Mouse (Mus musculus) embryonic facial prominence, embryonic 11.5 days (tissue): ENCODE data around the gene Igf2bp2. TPM values are rescaled to one million over a fixed set of nuclear protein-coding genes. Genes with fewer than 3 reads are reported as not detected.

Source experiments
- ATAC-seq: fragments of 200-750 bp; cut with Nextera tagmentation; replicated peaks from 2 replicates; pipeline ENCODE4 v1.8.0; 2017; ENCODE audit warnings: low read depth; ENCODE audit not compliant: insufficient number of reproducible peaks, low FRiP score, low TSS enrichment
- DNase-seq: peaks from one replicate; pipeline ENCODE4 v3.0.0-alpha.2; 2015; ENCODE audit warnings: low spot score
- H3K27ac ChIP-seq: fragments of 300-500 bp; sonication (generic); replicated peaks from 2 replicates; pipeline ENCODE4 v1.5.1; 2014; ENCODE audit warnings: mild to moderate bottlenecking, low read depth, low read length, control low read depth
- H3K27me3 ChIP-seq: fragments of 300-500 bp; sonication (generic); 2 replicates; pipeline ENCODE4 v1.6.1; 2014; ENCODE audit warnings: mild to moderate bottlenecking, low read length, moderate library complexity, mixed read lengths; ENCODE audit not compliant: control insufficient read depth, insufficient read depth
- H3K36me3 ChIP-seq: fragments of 300-500 bp; sonication (generic); replicated peaks from 2 replicates; pipeline ENCODE4 v1.6.1; 2014; ENCODE audit warnings: low read depth, mild to moderate bottlenecking, low read length, moderate library complexity, mixed read lengths; ENCODE audit not compliant: control insufficient read depth, insufficient read depth
- H3K4me1 ChIP-seq: fragments of 300-500 bp; sonication (generic); 2 replicates; pipeline ENCODE4 v1.6.1; 2014; ENCODE audit warnings: low read length, mixed read lengths; ENCODE audit not compliant: control insufficient read depth, insufficient read depth
- H3K4me2 ChIP-seq: fragments of 300-500 bp; sonication (generic); 2 replicates; pipeline ENCODE4 v1.6.1; 2014; ENCODE audit warnings: low read depth, mild to moderate bottlenecking, control low read depth, low read length, moderate library complexity
- H3K4me3 ChIP-seq: fragments of 300-500 bp; sonication (generic); 2 replicates; pipeline ENCODE4 v1.5.1; 2014; ENCODE audit warnings: low read depth, low read length, control low read depth
- H3K9ac ChIP-seq: fragments of 300-500 bp; sonication (generic); replicated peaks from 2 replicates; pipeline ENCODE4 v1.6.1; 2014; ENCODE audit warnings: mild to moderate bottlenecking, control low read depth, low read length
- H3K9me3 ChIP-seq: fragments of 300-500 bp; sonication (generic); replicated peaks from 2 replicates; pipeline ENCODE4 v1.6.1; 2016; ENCODE audit warnings: mild to moderate bottlenecking, low read length, inconsistent platforms, mixed read lengths; ENCODE audit not compliant: control insufficient read depth
- WGBS: fragments of 180-500 bp; shearing (Covaris S2); extraction: QIAGEN DNeasy Blood & Tissue Kit; methylation state at CpG from one replicate; pipeline ENCODE4 v1.1.7; 2014; 5-methylcytosine and 5-hydroxymethylcytosine counted together
- polyA plus RNA-seq: library from polyadenylated mRNA; unstranded; fragments of >200 nt; fragmentation: Nextera tagmentation; extraction: Ambion mirVana; gene quantifications from 2 replicates; pipeline ENCODE4 v1.2.1, GENCODE M21; 2014

The Igf2bp2 gene
- polyA plus RNA-seq, 1 experiment from 2014 or later, result 149 TPM

GRCm38 (mm10) chr16:22127806-22128205 is 35.3 kb downstream of the Igf2bp2 start:
- no peaks in the 10 kb centered on the region for H3K9me3 ChIP-seq
- no peak overlapping the region for H3K27ac ChIP-seq
- H3K4me3 ChIP-seq, result no peak overlapping the region
- H3K9ac ChIP-seq, result no peak overlapping the region
- H3K4me1 ChIP-seq, result no peaks in the 10 kb centered on the region
- H3K4me2 ChIP-seq, result no peak overlapping the region
- H3K27me3 ChIP-seq, result no peaks in the 10 kb centered on the region
- H3K36me3 ChIP-seq, result no peaks in the 10 kb centered on the region
- DNase-seq (no peak), ATAC-seq (no peak)
- WGBS, result 95% methylated on average over 5 of the region's 5 CpGs

GRCm38 (mm10) chr16:22126936-22127335 is 36.2 kb downstream of the Igf2bp2 start:
- ATAC-seq (no peak), DNase-seq (no peak)
- WGBS, result 92% methylated on average over 4 of the region's 4 CpGs
- H3K27me3 ChIP-seq, result no peaks in the 10 kb centered on the region
- no peak overlapping the region for H3K9ac ChIP-seq
- no peak overlapping the region for H3K4me2 ChIP-seq
- no peaks in the 10 kb centered on the region for H3K9me3 ChIP-seq
- no peaks in the 10 kb centered on the region for H3K36me3 ChIP-seq
- H3K4me1 ChIP-seq, result no peaks in the 10 kb centered on the region
- no peak overlapping the region for H3K27ac ChIP-seq
- H3K4me3 ChIP-seq, result no peak overlapping the region

GRCm38 (mm10) chr16:22124325-22124918 is 38.7 kb downstream of the Igf2bp2 start:
- Histone ChIP-seq H3K27ac (no peak overlapping the region), H3K4me3 (no peak overlapping the region), H3K36me3 (no peaks in the 10 kb centered on the region), H3K9me3 (no peaks in the 10 kb centered on the region), H3K4me1 (no peaks in the 10 kb centered on the region), H3K9ac (no peak overlapping the region), H3K27me3 (no peaks in the 10 kb centered on the region), H3K4me2 (no peak overlapping the region)
- WGBS, result 57% methylated on average over 7 of the region's 7 CpGs
- DNase-seq (no peak), ATAC-seq (no peak)

GRCm38 (mm10) chr16:22123658-22124057 is 39.4 kb downstream of the Igf2bp2 start:
- Histone ChIP-seq H3K9me3 (no peaks in the 10 kb centered on the region), H3K9ac (no peak overlapping the region), H3K27me3 (no peaks in the 10 kb centered on the region), H3K4me1 (no peaks in the 10 kb centered on the region), H3K4me3 (no peak overlapping the region), H3K4me2 (no peak overlapping the region), H3K27ac (no peak overlapping the region), H3K36me3 (no peaks in the 10 kb centered on the region; the same call in 1 of the 2 replicates)
- 32% methylated on average over 5 of the region's 5 CpGs for WGBS
- DNase-seq (peak; percentile 69), ATAC-seq (no peak)

- ATAC-seq (no peak), DNase-seq (no peak)
- no peaks in the 10 kb centered on the region for H3K9me3 ChIP-seq
- no peak overlapping the region for H3K4me3 ChIP-seq
- H3K4me2 ChIP-seq, result no peak overlapping the region
- H3K27ac ChIP-seq, result no peak overlapping the region
- no peak overlapping the region for H3K9ac ChIP-seq
- WGBS, result 94% methylated on average over 8 of the region's 8 CpGs
- H3K36me3 ChIP-seq, result no peaks in the 10 kb centered on the region; the same call in 1 of the 2 replicates
- H3K4me1 ChIP-seq, result no peaks in the 10 kb centered on the region
- no peaks in the 10 kb centered on the region for H3K27me3 ChIP-seq
Observed at GRCm38 (mm10) chr16:22121109-22121508, 42.0 kb downstream of the Igf2bp2 start.

- DNase-seq (no peak), ATAC-seq (no peak)
- Histone ChIP-seq H3K9me3 (no peaks in the 10 kb centered on the region), H3K9ac (no peak overlapping the region), H3K4me3 (no peak overlapping the region), H3K27ac (no peak overlapping the region), H3K27me3 (no peaks in the 10 kb centered on the region), H3K4me2 (no peak overlapping the region), H3K4me1 (no peaks in the 10 kb centered on the region), H3K36me3 (no peaks in the 10 kb centered on the region; the same call in 1 of the 2 replicates)
- 96% methylated on average over 15 of the region's 15 CpGs for WGBS
Observed at GRCm38 (mm10) chr16:22119524-22119923, 43.6 kb downstream of the Igf2bp2 start.

GRCm38 (mm10) chr16:22118716-22119501 is 44.2 kb downstream of the Igf2bp2 start:
- Histone ChIP-seq H3K4me3 (no peak overlapping the region), H3K27me3 (no peaks in the 10 kb centered on the region), H3K9ac (no peak overlapping the region), H3K36me3 (no peaks in the 10 kb centered on the region; the same call in 1 of the 2 replicates), H3K9me3 (no peaks in the 10 kb centered on the region), H3K27ac (no peak overlapping the region), H3K4me2 (no peak overlapping the region), H3K4me1 (no peaks in the 10 kb centered on the region)
- DNase-seq (no peak), ATAC-seq (no peak)
- 92% methylated on average over 14 of the region's 14 CpGs for WGBS

GRCm38 (mm10) chr16:22118151-22118550 is 44.9 kb downstream of the Igf2bp2 start:
- no peak overlapping the region for H3K27ac ChIP-seq
- H3K27me3 ChIP-seq, result no peaks in the 10 kb centered on the region
- no peaks in the 10 kb centered on the region for H3K9me3 ChIP-seq
- no peak overlapping the region for H3K4me2 ChIP-seq
- DNase-seq, result no peak
- ATAC-seq, result no peak
- H3K9ac ChIP-seq, result no peak overlapping the region
- no peaks in the 10 kb centered on the region; the same call in 1 of the 2 replicates for H3K36me3 ChIP-seq
- H3K4me3 ChIP-seq, result no peak overlapping the region
- no peaks in the 10 kb centered on the region for H3K4me1 ChIP-seq
- 96% methylated on average over 4 of the region's 4 CpGs for WGBS
